Mouse (Mus musculus): ENCODE measurements around the gene Abcb6.

DNA sequence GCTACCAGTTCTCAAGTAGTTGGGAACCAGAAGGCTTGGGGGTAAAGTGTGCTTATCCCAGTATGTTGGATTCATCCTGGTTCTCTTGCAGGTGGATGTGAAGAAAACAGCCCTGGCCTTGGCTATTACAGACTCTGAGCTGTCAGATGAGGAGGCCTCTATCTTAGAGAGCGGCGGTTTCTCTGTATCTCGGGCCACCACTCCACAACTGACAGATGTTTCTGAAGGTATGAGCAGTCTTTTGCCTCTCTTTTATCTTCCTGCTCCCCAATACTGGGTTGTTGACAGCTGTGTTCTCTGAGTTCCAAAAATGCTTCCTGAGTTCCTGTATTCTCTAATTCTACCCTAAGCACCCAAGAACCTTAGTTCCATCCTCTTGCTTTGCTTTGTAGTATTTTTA, 34.6 kb downstream of the Abcb6 start:
- TF ChIP-seq POLR2A (IDR thresholded peaks at IDR 0.05; ENCODE audit: extremely low read depth, insufficient read depth, low read length): no peak
- no peak for TF ChIP-seq CTCF (IDR thresholded peaks at IDR 0.05; ENCODE audit: extremely low read depth, insufficient read depth, low read length)
